Mouse (Mus musculus) thymus, adult 2 months (tissue): Measurements from ENCODE around the gene Fkbp11. TPM values are rescaled to one million over a fixed set of nuclear protein-coding genes. Genes with fewer than 3 reads are reported as not detected.
A peak's percentile ranks its signal among the peaks of the same experiment; 100 is the strongest.

Experiments used
- DNase-seq: peaks from one replicate; pipeline ENCODE4 v3.0.0; 2021
- H3K27ac ChIP-seq: fragments of 200-500 bp; 2 replicates; pipeline ENCODE4 v1.5.1; 2012; ENCODE audit warnings: low read length, control low read depth; ENCODE audit not compliant: control insufficient read depth, insufficient read depth
- H3K27me3 ChIP-seq: fragments of 200-500 bp; 2 replicates; pipeline ENCODE4 v1.6.1; 2012; ENCODE audit warnings: mild to moderate bottlenecking, low read length, moderate library complexity, mixed read lengths; ENCODE audit not compliant: control insufficient read depth, insufficient read depth
- H3K36me3 ChIP-seq: fragments of 200-500 bp; 2 replicates; pipeline ENCODE4 v1.6.1; 2012; ENCODE audit warnings: mild to moderate bottlenecking, low read length, moderate library complexity; ENCODE audit not compliant: control insufficient read depth, insufficient read depth
- H3K4me1 ChIP-seq: fragments of 200-500 bp; replicated peaks from 2 replicates; pipeline ENCODE4 v1.6.1; 2012; ENCODE audit warnings: low read length; ENCODE audit not compliant: control insufficient read depth, insufficient read depth
- H3K4me3 ChIP-seq: fragments of 200-500 bp; 2 replicates; pipeline ENCODE4 v1.5.1; 2012; ENCODE audit warnings: mild to moderate bottlenecking, low read length, control low read depth, moderate library complexity; ENCODE audit not compliant: control insufficient read depth, insufficient read depth
- CTCF ChIP-seq: fragments of 200-500 bp; IDR thresholded peaks from 2 replicates; pipeline ENCODE4 v1.5.1; 2012; ENCODE audit warnings: mild to moderate bottlenecking, control low read depth, low read length, moderate library complexity, borderline replicate concordance; ENCODE audit not compliant: control insufficient read depth, poor library complexity, insufficient read depth; ENCODE audit errors: extremely low read depth
- POLR2A ChIP-seq: fragments of 200-500 bp; IDR thresholded peaks from 2 replicates; pipeline ENCODE4 v1.6.1; 2012; ENCODE audit warnings: mild to moderate bottlenecking, low read length, control low read depth, moderate library complexity; ENCODE audit not compliant: control insufficient read depth, poor library complexity, insufficient read depth; ENCODE audit errors: extremely low read depth
- WGBS: fragments of 180-500 bp; shearing (Covaris S2); methylation state at CpG from one replicate; pipeline ENCODE4 v1.1.7; 2018; 5-methylcytosine and 5-hydroxymethylcytosine counted together
- polyA plus RNA-seq: library from polyadenylated mRNA; depleted of rRNA; stranded (reverse); fragments of >200 nt; gene quantifications from 2 replicates; pipeline ENCODE4 v1.2.3, GENCODE M21; 2012; rRNA removed

Fkbp11 gene
- polyA plus RNA-seq, 1 experiment: 3.1 TPM

DNA sequence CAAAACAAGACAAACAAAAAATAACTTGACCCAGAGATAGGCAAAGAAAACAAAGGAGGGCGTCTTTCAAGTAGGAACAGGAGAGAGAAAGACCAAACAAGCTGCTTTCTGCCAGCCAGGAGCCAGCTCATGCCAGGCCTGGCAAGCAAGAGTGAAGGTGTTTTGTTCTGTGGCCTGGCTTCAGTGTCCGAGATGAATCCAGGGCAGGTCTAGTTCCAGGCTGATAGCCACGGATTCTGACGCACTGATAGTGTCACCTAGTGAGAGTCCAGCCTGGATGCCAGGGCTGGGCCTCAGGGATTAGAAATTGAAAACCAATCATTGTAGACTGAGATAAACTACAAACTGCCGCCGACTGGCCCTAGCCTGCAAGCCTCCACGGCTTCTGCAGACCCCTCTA lies 50.0 kb downstream of the Fkbp11 start:
- Histone ChIP-seq H3K4me3 (no peak overlapping the region), H3K4me1 (peaks cover 14% of the 10 kb centered on the region), H3K36me3 (no peaks in the 10 kb centered on the region), H3K27me3 (peaks cover 9% of the 10 kb centered on the region; the same call in 1 of the 2 replicates), H3K27ac (no peak overlapping the region)
- DNase-seq: no peak
- TF ChIP-seq POLR2A (no peak), CTCF (no peak)
- WGBS: 92% methylated on average over 7 of the region's 7 CpGs

DNA sequence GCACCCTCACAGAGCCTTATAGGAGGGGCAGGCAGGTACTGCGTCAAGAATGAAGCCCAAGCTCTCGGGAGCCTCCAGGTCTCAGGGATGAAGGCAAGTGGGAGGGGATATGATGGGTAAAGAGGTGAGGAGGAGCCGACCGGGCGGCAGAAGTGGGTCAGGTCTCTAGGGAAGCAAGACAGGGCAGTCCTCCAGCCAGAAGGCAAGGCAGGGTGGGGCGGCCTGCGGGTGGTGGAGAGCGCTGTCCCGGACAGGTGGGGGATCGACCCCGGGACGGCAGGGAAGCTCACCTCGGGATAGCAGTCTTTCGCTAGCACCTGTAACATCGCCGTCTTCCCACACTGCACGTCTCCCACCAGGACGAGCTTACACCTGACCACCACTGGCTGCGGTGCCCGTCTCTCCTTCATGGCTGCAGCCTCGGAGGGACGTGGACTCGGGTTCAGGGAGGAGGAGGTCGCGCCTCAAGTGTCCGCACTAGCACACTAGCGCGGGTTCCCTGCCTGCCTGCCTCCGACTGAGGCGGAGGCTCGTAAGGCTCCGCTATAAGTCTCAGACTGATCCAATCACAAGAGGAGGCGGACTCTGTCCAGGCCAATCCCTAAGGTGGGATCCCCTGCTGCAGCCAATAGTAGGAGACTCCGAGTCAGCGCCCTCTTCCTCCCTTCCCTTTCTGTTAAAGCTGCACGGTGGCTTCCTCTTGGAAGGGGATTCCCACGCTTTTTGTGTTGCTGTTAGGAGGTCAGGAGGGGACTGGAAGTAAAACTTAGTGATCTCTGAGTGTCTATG lies 50.9 kb downstream of the Fkbp11 start, which contains the start of gene Rnd1:
Gene Rnd1 (minus strand): TSS at position 522 of the 789 bp plus-strand sequence.
- peaks cover 9% of the 10 kb centered on the region; the same call in 1 of the 2 replicates for H3K27me3 ChIP-seq
- peak; percentile 65 for DNase-seq

DNA sequence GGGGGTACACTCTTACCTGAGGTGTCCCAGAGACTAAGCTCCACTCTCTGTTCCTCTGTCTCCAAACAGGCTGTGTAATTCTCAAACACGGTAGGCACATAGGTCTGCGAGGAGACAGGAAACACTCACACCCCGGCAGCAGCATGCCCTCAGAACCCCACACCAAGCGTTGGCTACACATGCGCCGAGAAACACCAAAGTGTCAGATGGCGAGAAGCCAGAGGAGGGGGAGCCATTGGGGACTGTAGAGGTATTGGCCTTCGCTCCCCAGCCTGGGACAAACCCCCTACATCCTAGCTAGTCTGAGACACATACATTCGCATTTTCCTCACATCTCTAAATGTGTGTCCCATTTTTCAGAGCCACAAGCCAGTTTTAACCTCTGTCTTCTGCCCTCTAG lies 51.5 kb downstream of the Fkbp11 start:
- peak; percentile 21 for DNase-seq
- 4% methylated on average over 9 of the region's 9 CpGs for WGBS
- H3K27ac ChIP-seq: no peak overlapping the region
- H3K4me1 ChIP-seq: peaks cover 14% of the 10 kb centered on the region
- no peak for TF ChIP-seq CTCF
- TF ChIP-seq POLR2A: no peak
- peaks cover 9% of the 10 kb centered on the region; the same call in 1 of the 2 replicates for H3K27me3 ChIP-seq
- no peak overlapping the region for H3K4me3 ChIP-seq
- H3K36me3 ChIP-seq: no peaks in the 10 kb centered on the region

More for the DNA sequence above, 50.9 kb downstream of the Fkbp11 start, which contains the start of gene Rnd1:
- H3K4me1 ChIP-seq: peaks cover 14% of the 10 kb centered on the region
- H3K4me3 ChIP-seq: peak within 1 kb of the TSS; percentile 36
- no peak within 1 kb of the TSS for H3K27ac ChIP-seq
- 1% methylated on average over 37 of the region's 37 CpGs for WGBS
- no peaks in the 10 kb centered on the region for H3K36me3 ChIP-seq
- peak; percentile 80; the same call in 1 of the 2 replicates for TF ChIP-seq POLR2A
- 0 out of 2 replicates have a peak, but pooled peaks have one; percentile 22 for TF ChIP-seq CTCF

DNA sequence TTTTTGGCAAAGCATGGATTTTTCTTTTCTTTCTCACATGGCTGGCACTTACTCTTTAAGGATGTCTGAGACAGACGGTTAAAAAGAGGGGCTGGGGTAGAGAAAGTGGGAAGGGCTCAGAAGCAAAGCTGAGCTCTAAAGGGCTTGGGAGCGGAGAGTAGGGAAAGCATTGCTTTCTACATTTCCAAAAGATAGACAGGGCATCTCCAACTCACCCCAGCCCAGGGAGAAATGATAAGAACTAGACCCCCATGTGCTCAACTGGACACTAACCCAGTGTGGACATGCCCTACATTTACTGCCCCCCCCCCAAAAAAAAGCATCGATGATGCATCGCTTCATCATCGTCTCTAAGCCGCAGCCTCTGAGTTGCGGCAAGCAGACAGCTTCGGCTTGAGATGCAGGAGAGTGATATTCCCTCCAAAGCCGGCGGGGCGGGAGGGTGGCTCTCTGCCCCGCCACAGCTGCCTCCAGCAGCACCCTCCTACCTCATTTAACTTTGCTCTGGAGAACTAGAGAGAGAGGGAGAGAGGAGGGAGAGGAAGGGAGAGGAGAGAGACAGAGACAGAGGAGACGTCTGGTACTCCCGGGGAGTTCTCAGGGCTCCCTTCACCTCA lies 52.3 kb downstream of the Fkbp11 start:
- Histone ChIP-seq H3K27me3 (peaks cover 9% of the 10 kb centered on the region; the same call in 1 of the 2 replicates), H3K27ac (no peak overlapping the region), H3K36me3 (no peaks in the 10 kb centered on the region), H3K4me1 (peaks cover 14% of the 10 kb centered on the region), H3K4me3 (no peak overlapping the region)
- no peak for DNase-seq
- TF ChIP-seq POLR2A: no peak
- no peak for TF ChIP-seq CTCF
- 21% methylated on average over 14 of the region's 14 CpGs for WGBS

DNA sequence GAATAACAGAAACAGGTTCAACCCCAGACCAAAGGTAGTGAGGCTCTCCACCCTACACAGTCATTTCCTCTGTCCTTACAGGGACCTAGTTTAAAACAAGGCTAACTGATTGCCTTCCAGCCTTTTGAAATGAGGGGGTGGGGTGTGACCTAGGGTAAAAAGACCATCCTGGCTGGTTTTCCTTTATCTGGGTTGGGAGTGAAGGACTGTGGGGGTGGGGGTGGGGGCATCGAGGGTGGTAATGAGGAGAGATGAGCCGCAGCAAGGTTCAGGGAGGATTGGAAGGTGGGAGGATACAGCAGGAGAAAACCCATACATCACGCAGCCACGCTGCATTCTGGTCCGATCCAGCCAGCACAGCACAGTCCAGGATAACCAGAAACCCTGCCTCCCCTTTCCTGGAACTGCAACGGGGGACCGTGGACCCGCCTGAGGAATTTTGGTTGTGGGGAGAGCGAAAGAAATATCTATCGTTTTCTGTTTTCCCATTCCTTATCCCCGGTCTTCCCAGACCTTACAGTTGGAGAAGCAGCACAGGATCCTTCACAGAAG lies 52.9 kb downstream of the Fkbp11 start:
- H3K27ac ChIP-seq: no peak overlapping the region
- 36% methylated on average over 11 of the region's 11 CpGs for WGBS
- no peak overlapping the region for H3K4me3 ChIP-seq
- H3K27me3 ChIP-seq: peaks cover 9% of the 10 kb centered on the region; the same call in 1 of the 2 replicates
- DNase-seq: no peak
- no peaks in the 10 kb centered on the region for H3K36me3 ChIP-seq
- H3K4me1 ChIP-seq: peaks cover 14% of the 10 kb centered on the region
- TF ChIP-seq CTCF (no peak), POLR2A (no peak)

Other genes with a start within 250 kb of the Fkbp11 start
- 0.48 TPM in 1 of 2 replicates, not detected in the other for gene Lalba, start 245.5 kb downstream of the Fkbp11 start, polyA plus RNA-seq
- not detected in 2 replicates for gene Olfr279, start 235.8 kb downstream of the Fkbp11 start, polyA plus RNA-seq
- 71.6 and 78.4 TPM in 2 replicates for gene Kansl2, start 193.9 kb downstream of the Fkbp11 start, polyA plus RNA-seq
- gene Ccnt1, start 157.3 kb downstream of the Fkbp11 start, polyA plus RNA-seq: 26.8 and 32.0 TPM in 2 replicates
- 0.31 TPM in 1 of 2 replicates, not detected in the other for gene 4930415O20Rik, start 157.2 kb downstream of the Fkbp11 start, polyA plus RNA-seq
- gene Adcy6, start 118.1 kb downstream of the Fkbp11 start, polyA plus RNA-seq: 211 and 230 TPM in 2 replicates
- 102 and 127 TPM in 2 replicates for gene Cacnb3, start 97.4 kb downstream of the Fkbp11 start, polyA plus RNA-seq
- gene Ddx23, start 65.3 kb downstream of the Fkbp11 start, polyA plus RNA-seq: 59.7 and 65.5 TPM in 2 replicates
- gene Rnd1, start 50.7 kb downstream of the Fkbp11 start, polyA plus RNA-seq: 2.6 and 2.8 TPM in 2 replicates
- 0.04 and 0.09 TPM in 2 replicates for gene Ccdc65, start 20.0 kb downstream of the Fkbp11 start, polyA plus RNA-seq
- gene Arf3, start 35.0 kb upstream of the Fkbp11 start, polyA plus RNA-seq: 165 and 182 TPM in 2 replicates
- gene Wnt10b, start 50.0 kb upstream of the Fkbp11 start, polyA plus RNA-seq: 3.4 and 3.9 TPM in 2 replicates
- 0.07 and 0.22 TPM in 2 replicates for gene Wnt1, start 61.7 kb upstream of the Fkbp11 start, polyA plus RNA-seq
- 0.26 and 0.65 TPM in 2 replicates for gene Ddn, start 81.3 kb upstream of the Fkbp11 start, polyA plus RNA-seq
- 90.7 and 105 TPM in 2 replicates for gene Prkag1, start 103.3 kb upstream of the Fkbp11 start, polyA plus RNA-seq
- gene Kmt2d, start 143.0 kb upstream of the Fkbp11 start, polyA plus RNA-seq: 69.1 and 93.4 TPM in 2 replicates
- 8.0 and 9.8 TPM in 2 replicates for gene Rhebl1, start 166.3 kb upstream of the Fkbp11 start, polyA plus RNA-seq
- gene Dhh, start 170.3 kb upstream of the Fkbp11 start, polyA plus RNA-seq: 1.1 and 2.6 TPM in 2 replicates
- 390 and 404 TPM in 2 replicates for gene Lmbr1l, start 190.0 kb upstream of the Fkbp11 start, polyA plus RNA-seq
- gene Tuba1b, start 206.4 kb upstream of the Fkbp11 start, polyA plus RNA-seq: 3,866 and 5,106 TPM in 2 replicates
- 82.1 and 153 TPM in 2 replicates for gene Gm49450, start 225.4 kb upstream of the Fkbp11 start, polyA plus RNA-seq
- 373 and 432 TPM in 2 replicates for gene Tuba1a, start 225.5 kb upstream of the Fkbp11 start, polyA plus RNA-seq